Mouse (Mus musculus) left cerebral cortex, adult 2 months (tissue): ENCODE data around the gene Osbpl10. TPM values are rescaled to one million over a fixed set of nuclear protein-coding genes. Genes with fewer than 3 reads are reported as not detected.

Source experiments
- DNase-seq, 2 experiments: peaks; one replicate each; pipeline ENCODE4 v3.0.0; 2021 to 2022; ENCODE audit warnings: low spot score in 2 of 2, mixed read lengths in 1 of 2; ENCODE audit errors: extremely low spot score in 1 of 2
- H3K27ac ChIP-seq: fragments of 200-600 bp; 2 replicates; pipeline ENCODE4 v1.8.1; 2022
- H3K4me3 ChIP-seq: fragments of 200-600 bp; 2 replicates; pipeline ENCODE4 v1.8.1; 2022
- CTCF ChIP-seq: fragments of 200-600 bp; IDR thresholded peaks from 2 replicates; pipeline ENCODE4 v1.8.1; 2022; ENCODE audit warnings: antibody characterized with exemption, mild to moderate bottlenecking, moderate library complexity
- intact Hi-C: fragments of 180-260 bp; cut with DNase I; formaldehyde crosslinking; loops from one replicate; pipeline ENCODE4 v1.15.1; 2025
- total RNA-seq, 2 experiments: library from RNA; stranded (reverse); gene quantifications; 2 replicates each; pipeline ENCODE4 v1.2.3; 2021

The Osbpl10 gene
- total RNA-seq, 2 experiments from 2014 or later, result 48.5 to 56.3 TPM

DNA sequence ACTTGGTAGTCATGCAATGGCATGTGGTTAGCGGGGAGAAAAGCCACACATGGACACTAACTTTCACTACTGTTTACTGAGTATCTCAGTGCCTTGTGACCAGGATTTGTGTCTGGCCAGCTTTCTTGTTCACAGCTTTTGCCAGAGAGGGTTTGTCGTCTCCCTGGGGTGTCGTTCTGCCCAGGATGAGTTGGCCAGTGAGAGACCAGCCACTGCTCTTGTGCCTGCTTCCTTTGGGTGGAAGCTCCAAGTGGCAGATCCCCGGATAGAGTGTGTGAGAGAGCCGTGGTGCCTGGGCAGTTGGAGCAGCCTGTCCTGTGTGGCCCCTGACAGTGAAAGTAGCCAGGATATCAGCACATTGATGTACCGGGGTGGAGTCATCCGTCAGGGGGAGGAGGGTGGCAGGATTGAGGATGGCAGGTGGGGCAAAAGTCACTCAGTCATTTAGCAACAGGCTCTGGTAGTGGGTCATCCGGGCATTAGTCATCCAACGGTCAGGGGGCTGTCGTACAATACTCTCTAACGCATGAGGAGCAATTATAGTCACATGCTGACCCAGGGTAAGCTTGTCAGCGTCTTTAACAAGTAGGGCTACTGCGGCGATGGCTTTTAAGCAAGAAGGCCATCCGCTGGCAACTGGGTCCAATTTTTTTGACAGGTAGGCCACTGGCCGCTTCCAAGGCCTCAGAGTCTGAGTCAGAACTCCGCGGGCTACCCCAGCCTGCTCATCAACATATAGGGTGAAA, 170.8 kb downstream of the Osbpl10 start:
- no peak for DNase-seq
- intact Hi-C loops, result no loop called here
- H3K27ac ChIP-seq, result no peak overlapping the region
- H3K4me3 ChIP-seq, result no peak overlapping the region
- no peak for TF ChIP-seq CTCF

DNA sequence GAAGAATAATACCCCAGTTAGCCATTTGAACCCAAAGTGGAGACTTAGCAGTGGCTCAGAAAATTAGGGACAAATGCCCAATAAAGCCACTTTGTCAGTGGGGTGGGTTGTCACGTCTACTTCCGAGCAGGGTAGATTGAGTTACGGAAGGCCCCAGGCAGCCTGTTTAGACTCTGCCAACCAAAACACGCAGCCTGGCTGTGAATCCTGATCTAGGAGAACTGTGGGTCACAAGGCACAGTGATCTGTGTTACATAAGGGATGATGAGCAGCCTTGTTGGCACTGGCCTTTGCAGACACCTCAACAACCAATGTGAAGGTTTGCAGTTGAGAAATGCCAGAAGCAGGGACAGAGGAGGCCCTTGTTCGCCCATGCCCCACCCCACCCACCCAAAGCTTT, 183.2 kb downstream of the Osbpl10 start:
- no peak for DNase-seq
- intact Hi-C loops, result loop anchor here (5.0 to 10.0 kb wide), 2 partner anchors 96 to 543 kb away; no protein-coding TSS in a partner anchor

DNA sequence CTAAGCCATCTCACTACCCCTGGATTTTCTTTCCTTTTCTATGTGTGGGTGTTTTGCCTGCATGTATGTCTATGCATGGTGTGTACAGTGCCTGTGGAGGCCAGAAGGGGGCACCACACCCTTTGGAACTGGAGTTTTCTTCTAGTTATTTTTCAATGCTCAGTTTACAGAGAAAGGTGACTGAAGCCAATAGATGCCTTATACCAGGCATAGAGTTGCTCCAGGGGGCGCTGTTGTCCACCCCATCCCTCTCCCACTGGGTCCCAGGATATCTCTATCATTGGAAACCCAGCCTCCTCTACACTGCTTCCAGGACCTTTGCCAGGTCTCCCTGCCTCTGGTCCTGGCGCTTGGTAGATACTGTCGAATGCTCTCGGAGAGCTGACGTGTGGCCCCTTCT, 184.7 kb downstream of the Osbpl10 start:
- Histone ChIP-seq H3K4me3 (no peak overlapping the region), H3K27ac (no peak overlapping the region)
- TF ChIP-seq CTCF, result peak; percentile 63
- DNase-seq, result peak; percentile 20 to 24
- intact Hi-C loops, result loop anchor here (5.0 to 10.0 kb wide), 2 partner anchors 94 to 542 kb away; no protein-coding TSS in a partner anchor

More for the DNA sequence above, 183.2 kb downstream of the Osbpl10 start:
- Histone ChIP-seq H3K27ac (peak overlapping the region; percentile 45), H3K4me3 (no peak overlapping the region)
- TF ChIP-seq CTCF, result no peak

DNA sequence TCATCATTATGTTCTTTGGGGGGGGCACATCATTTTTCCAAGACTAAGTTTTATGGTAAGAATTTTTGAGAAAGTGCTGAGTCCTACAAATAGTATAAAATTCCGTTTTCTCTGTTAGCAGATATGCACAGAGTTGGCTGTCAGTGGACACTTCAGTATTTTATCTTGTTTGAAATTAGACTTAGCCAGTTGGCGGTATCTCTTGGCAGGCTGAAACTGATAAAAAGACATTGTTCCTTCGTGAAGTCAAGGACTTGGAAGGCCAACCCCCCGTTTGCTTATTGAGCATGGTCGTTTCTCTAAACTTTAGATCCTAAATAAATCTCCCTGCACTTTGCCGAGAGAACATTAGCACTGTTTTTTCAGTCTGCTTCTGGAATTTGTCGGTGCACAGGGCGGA, 185.3 kb downstream of the Osbpl10 start:
- DNase-seq, result no peak
- intact Hi-C loops, result loop anchor here (5.0 to 10.0 kb wide), 2 partner anchors 94 to 541 kb away; no protein-coding TSS in a partner anchor
- H3K4me3 ChIP-seq, result no peak overlapping the region
- TF ChIP-seq CTCF, result no peak
- H3K27ac ChIP-seq, result no peak overlapping the region

DNA sequence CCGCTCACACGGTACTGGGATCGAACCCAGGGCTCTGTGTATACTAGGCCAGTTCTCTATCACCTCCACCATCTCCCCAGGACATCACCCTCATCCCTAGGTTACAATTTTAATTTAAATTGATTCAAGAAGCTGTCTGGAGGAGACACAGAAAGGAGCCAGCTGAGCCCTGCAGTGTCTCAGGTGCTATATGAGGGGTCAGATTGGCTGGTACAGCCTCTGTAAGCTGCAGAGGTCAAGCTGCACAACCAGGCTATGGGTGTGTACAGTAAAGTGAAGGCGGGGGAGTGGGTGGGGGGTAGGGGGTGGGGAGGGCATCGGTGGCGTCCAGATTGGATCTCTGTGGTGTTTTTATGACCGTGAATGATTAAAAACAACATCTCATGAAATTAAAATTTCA, 186.0 kb downstream of the Osbpl10 start:
- no peak for DNase-seq
- Histone ChIP-seq H3K4me3 (no peak overlapping the region), H3K27ac (no peak overlapping the region)
- intact Hi-C loops, result loop anchor here (5.0 to 10.0 kb wide), 2 partner anchors 93 to 540 kb away; no protein-coding TSS in a partner anchor
- TF ChIP-seq CTCF, result no peak

DNA sequence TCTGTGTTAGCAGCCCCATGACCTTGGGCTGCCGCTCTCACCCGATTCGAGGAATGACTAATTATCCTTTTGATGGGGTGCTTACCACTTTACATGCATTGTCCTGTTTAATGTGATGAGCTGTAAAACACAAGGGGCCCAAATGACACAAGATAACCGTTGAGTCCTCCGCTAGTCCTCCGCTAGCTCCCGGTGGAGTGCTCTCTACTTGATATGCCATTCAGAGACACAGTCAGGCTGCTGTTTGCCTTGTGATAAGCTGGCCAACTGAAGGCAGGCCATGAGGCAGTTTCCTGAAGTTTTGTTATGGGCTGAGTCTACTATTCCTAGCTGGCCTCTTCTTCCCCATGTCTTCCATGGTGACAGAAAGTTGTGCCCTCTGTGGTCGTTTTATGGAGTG, 187.6 kb downstream of the Osbpl10 start:
- no peak for DNase-seq
- intact Hi-C loops, result loop anchor here (10.0 kb wide), 1 partner anchor 539 kb away; no protein-coding TSS in a partner anchor
- Histone ChIP-seq H3K27ac (no peak overlapping the region), H3K4me3 (no peak overlapping the region)
- no peak for TF ChIP-seq CTCF

DNA sequence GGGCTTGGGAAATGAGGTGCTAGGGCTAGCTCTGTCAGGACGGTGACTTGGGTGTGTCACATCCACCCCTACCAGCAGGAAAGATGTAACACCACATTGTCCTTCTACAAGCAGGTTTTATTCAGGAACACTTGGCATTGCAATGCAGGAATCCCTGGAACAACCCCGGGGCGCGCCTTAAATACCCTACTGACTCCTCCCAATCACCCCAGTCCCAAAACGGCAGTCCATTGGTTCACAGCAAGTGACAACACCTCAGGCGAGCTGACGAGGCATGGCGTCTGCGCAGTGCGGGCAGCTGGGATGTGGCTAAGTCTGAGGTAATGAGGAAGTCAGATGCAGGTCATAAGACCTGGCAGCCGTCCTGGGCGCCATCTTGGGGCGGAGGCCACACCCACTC, 191.2 kb downstream of the Osbpl10 start:
- no peak for TF ChIP-seq CTCF
- no peak for DNase-seq
- intact Hi-C loops, result loop anchor here (10.0 kb wide), 1 partner anchor 535 kb away; no protein-coding TSS in a partner anchor
- H3K27ac ChIP-seq, result no peak overlapping the region
- H3K4me3 ChIP-seq, result no peak overlapping the region

DNA sequence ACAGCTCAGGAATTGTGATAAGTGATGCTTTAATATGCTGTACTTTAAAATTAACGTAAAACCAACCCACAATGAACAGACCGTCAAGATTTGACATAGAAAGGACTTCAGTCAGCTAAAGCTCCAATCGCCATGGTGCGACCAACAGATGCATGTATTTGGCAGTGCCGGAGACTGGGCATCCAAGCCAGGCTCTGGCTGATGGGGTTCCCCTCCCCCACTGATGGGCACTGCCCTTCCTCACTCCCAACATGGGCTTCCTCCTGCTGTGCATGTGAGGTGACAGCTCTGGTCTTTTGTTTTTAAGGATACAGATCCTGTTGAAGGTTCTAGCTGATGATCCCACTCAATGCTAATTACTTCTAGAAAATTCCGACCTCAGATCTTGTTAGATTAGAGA, 193.7 kb downstream of the Osbpl10 start:
- Histone ChIP-seq H3K4me3 (no peak overlapping the region), H3K27ac (no peak overlapping the region)
- no peak for DNase-seq
- TF ChIP-seq CTCF, result no peak
- intact Hi-C loops, result no loop called here

DNA sequence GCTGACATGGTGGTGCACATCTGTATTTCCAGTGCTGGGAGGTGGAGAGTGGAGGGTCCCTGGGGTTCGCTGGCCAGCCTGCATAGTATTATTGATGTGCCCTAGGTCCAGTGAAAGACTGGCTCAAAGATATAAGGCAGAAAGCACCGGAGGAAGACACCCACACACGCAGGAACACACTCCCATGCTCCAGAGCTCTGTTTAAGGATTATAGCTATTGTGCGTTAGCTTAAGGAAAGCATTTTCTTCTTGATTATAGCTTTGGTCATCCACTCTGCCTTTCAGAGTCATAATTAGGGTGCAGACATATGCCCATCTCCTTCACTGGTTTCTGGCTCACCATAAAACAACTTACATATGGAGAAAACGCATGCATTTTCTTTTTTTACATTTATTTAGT, 200.8 kb downstream of the Osbpl10 start:
- TF ChIP-seq CTCF, result no peak
- Histone ChIP-seq H3K4me3 (no peak overlapping the region), H3K27ac (no peak overlapping the region)
- intact Hi-C loops, result no loop called here
- no peak for DNase-seq

DNA sequence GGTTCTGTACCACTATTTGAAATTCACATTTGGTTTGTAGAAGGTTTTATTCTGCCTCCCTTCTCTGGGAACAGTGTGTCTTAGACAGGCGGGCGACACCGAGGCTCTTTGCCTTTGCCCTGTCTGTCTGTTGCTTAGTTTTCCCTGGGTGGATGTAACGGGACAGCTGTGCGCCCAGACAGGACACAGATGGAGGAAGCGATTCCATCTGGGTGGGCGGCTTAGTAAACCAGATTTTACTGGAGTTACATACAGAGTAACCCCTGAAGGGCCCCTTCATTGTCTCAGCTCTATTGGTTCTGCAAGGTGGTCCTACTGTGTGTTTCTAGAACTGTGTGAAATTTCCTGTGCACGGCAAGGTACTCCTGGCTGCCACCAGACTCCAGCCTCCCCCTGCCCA, 201.6 kb downstream of the Osbpl10 start:
- TF ChIP-seq CTCF, result no peak

DNA sequence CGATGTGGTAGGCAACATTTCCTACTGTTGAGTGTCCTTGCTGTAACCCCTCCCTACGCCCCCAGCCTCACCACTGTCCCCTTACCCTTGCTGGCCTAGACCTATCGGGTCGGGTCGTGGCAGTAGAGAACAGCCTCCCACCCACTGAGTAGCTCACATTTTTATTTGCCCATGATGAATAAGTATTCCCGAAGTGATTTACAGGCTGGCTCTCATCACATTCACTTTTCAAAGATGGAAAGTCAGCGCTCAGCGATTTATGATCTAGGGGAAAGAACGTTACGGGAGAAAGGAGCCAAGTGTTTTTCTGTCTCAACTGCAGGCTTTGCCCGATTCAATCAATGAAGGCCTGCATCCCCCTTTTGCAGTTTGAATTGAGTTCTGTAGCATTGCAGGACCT, 208.0 kb downstream of the Osbpl10 start:
- Histone ChIP-seq H3K4me3 (no peak overlapping the region), H3K27ac (no peak overlapping the region)
- intact Hi-C loops, result no loop called here
- no peak for TF ChIP-seq CTCF
- no peak for DNase-seq

More for the DNA sequence above, 201.6 kb downstream of the Osbpl10 start:
- intact Hi-C loops, result no loop called here
- no peak overlapping the region for H3K4me3 ChIP-seq
- no peak for DNase-seq
- no peak overlapping the region for H3K27ac ChIP-seq

DNA sequence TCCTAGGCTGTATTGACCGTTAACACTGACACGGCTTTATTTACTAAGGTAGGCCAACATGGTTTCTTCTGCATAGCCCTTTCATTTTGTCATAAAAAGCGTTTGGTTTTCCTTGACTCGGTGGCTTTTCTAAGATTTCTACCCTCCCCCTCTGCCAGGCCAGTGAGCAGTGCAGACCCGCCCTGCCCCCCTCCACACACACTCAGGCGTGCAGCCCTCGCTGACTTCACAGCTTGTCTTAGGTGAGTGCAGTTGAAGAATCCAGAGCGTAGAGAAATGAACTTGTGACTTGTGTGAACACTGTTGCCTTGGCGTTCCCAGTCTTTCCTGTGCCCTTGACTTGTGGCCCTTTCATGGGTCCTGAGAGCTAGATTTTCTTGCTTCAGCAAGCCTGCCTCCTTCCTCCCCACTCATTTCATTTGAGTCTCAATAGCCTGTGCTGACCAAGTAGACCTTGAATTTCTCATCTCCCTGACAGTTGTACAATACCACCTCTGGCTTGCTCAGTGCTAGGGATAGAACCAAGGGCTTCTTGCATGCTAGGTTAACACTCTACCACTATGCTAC, 212.1 kb downstream of the Osbpl10 start:
- TF ChIP-seq CTCF, result no peak
- intact Hi-C loops, result no loop called here
- Histone ChIP-seq H3K4me3 (no peak overlapping the region), H3K27ac (no peak overlapping the region)
- DNase-seq, result no peak
